Mouse (Mus musculus) ES-Bruce4 (cell line): Measurements from ENCODE around the gene Tmem100.

Experiments used
- CTCF ChIP-seq: IDR thresholded peaks from one replicate; pipeline ENCODE4 v1.8.1; 2011; ENCODE audit warnings: low read depth, low read length
- EP300 ChIP-seq: IDR thresholded peaks from 2 replicates; pipeline ENCODE4 v1.6.1; 2011; ENCODE audit warnings: low read depth, low read length; ENCODE audit not compliant: insufficient read depth
- POLR2A ChIP-seq: IDR thresholded peaks from one replicate; pipeline ENCODE4 v1.8.1; 2011; ENCODE audit warnings: low read length; ENCODE audit not compliant: insufficient read depth

DNA sequence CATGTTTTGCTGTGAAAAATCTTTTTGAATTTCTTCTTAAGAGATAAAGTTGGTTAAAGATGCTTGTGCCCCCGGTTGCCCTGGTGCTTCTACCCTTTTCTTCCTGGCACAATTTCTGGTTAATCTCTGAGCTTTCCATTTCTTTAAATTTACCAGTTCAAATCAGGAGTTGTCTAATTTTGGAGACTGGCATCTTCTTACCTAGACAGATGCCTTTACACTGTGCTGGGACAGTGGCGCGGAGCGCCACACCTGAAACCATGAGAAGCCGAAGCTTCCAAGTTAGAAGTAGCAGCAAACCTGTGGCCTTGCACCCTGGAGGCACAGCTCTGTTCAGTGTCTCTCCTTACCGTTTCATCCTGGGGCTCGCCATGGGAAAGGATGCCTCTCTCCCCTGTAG lies 928 bp downstream of the Tmem100 start:
- no peak for TF ChIP-seq POLR2A
- no peak for TF ChIP-seq CTCF
- no peak for TF ChIP-seq EP300
